Mouse (Mus musculus) frontal cortex, postnatal 14 days (tissue): ENCODE measurements around the gene Rnasek.

Experiments
- DNase-seq, 2 experiments: peaks; one replicate each; pipeline ENCODE4 v3.0.0; 2022; ENCODE audit warnings: low spot score in 2 of 2

Gene Rnasek

DNA sequence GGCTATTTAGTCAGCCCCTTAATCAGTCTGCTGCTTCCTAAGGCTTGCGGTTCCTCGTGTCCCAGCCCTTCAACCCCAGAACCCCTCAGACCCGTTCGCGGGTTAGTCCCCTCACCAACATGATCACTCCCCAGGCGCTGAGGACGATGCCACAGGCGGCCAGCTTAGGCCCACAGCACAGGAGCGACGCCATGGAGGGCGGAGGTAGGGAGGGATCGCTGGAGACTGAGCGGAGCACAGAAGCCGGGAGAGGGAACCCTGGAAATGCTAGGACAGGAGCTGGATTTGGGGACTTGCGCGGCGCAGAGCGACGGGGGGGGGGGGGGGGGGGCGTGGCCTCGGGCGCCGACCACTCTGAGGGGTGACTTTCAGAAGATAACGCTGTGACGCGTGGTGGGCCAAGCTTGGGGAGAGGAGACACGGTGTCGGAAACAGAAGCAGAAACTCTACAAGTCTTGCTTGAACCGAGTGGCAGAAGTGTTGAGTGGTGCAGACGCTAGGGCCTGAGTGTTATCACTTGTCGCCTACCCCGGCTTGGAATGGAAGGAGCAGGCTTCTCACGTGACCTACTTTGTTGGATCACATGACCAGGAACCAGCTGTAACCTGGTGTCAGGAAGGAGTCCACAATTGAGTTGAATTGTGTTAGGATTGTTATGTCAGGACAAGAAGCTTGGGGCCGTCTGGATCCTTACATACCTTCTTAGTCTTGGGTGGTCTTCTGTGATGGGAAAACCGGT, at the start of gene Rnasek, which contains the start of gene Gm21988:
TSS of gene Rnasek (minus strand) at position 302 of the 739 bp plus-strand sequence.
TSS of gene Gm21988 (minus strand) at position 290 of the 739 bp plus-strand sequence.
- peak; percentile 80 to 84 for DNase-seq

DNA sequence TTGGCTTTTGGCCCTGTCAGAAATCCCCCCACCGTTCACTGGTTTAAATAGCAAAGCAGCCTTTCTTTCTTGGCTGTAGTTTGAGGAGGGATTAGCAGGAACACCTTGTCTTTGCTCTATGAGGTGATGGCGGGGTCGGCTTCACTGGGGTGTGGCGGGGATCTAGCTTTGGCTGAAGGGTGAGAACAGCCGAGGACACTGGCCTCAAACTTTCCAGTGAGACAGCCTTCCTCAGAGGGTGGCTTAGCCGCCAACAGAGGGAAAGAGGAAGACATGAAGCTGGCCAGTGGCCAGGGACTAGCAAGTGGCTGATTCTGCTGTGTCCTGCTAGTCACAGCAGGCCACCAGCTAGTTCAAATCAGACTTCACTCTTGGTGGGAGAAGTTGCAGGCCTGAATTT, 49.6 kb upstream of the Rnasek start:
- DNase-seq: peak in 1 of 2 experiments; percentile 19

DNA sequence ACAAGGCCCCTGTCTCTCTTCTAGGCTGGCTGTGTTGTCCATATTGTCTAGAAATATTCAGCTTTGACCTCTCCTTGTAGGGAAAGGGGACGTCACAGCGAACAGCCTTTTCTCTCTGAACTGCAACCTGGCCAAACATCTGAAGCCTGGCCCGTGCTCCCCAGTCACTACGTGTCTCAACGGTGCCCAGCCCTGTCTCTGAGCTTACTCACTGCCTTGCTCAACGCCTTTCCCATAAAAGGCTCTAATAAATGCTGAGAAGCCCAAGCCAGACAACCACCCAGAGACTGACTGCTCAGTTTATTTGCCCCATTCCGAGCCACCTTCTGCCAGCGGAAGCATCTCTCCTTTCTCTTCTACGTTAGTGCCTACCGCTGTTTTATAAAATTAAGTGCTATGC, 48.5 kb upstream of the Rnasek start:
- no peak for DNase-seq

DNA sequence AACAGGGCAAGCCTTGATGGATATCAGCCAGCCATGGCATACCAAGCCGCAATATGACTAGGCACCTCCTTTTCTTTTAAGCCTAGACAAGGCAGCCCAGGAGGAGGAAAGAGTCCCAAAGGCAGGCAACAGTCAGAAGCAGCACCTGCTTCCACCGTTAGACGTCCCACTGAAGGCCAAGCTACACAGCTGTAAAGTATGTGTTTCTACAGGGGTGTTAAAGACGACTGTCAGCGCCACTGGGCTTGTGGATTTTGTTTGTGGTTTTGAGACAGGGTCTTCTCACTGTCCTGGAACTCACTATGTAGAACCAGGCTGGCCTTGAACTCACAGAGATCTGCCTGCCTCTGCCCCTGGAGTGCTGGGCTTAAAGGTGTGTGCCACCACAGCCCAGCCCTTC, 46.0 kb upstream of the Rnasek start:
- DNase-seq: no peak

DNA sequence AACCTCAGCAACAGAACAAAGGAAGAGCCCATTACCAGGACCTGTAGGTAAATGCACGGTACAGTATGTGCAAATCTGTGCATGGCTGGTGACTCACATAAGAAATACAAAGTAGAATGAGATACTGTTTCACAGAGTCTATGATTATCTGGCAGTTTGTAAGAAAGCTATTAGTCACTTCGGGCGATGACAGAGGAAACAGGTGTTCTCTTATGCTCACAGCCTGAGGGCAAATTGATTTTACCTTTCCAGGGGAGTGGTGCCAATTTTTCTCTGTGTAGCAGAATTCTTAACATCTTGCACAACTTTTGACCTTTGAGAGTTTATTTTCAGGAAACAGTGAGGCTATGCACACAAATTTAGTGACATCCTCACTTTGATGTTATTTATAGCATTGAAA, 45.1 kb upstream of the Rnasek start:
- no peak for DNase-seq

GRCm38 (mm10) chr11:70283666-70284065, 44.0 kb upstream of the Rnasek start:
- no peak for DNase-seq

DNA sequence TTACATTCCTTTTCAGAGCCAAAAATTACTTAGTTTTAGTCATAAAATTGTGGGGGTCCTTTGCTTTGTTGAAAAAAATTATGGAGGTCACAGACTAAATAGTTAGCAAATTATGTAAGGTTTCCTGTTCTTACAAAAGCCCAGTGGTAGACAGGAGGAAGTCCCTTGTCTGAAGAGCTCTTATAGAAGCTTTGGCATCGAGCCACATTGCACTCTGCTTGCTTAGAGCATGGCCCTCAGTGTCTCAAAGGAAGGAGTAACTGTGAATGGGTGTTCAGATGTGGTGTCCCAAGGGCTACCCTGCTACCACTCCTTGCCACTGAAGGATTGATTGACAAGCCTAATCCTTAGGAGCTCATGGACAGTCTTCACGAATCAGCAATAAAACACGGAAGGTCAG, 40.8 kb upstream of the Rnasek start:
- no peak for DNase-seq

DNA sequence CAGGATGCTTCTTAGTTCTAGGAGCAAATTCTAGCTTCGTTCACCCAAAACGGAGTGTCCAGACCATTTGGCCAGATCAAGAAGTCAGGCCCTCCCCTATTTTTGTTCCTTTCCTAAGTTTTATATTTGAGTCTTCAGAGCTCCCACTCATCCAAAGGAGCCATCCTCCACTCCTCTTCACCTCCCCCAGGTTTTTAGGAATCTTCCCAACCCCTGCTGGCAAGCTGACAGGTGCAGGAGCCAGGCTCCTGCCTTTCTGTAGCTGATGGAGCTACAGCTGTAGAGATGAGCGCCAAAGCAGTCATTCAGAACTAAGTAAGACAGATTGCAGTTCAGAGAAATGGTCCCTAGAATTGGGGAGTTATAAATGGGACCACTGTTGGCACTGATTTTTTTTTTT, 39.3 kb upstream of the Rnasek start:
- no peak for DNase-seq

- DNase-seq: no peak
Observed at GRCm38 (mm10) chr11:70271641-70272040, 32.0 kb upstream of the Rnasek start.

- no peak for DNase-seq
Observed at GRCm38 (mm10) chr11:70266405-70266804, 26.8 kb upstream of the Rnasek start.

DNA sequence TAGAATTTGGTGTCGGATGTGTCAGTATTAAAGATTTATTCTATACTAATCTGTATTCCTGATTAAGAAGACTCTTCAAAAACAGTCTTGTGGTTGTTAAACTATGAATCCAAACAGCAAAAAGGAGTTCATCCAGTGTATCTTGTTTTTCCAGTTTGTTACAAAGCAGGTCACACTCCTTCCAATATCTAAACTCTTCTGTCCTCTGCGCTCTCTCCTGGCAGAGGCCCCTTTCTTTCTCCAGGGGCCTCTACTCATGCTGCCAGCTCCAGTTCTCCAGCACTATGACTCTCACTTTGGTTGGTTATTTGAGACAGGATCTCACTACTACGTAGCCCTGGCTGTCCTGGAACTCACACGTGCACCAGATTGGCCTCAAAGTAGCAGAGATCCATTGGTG, 26.2 kb upstream of the Rnasek start:
- no peak for DNase-seq

GRCm38 (mm10) chr11:70265252-70265651, 25.6 kb upstream of the Rnasek start:
- no peak for DNase-seq

- DNase-seq: no peak
Observed at GRCm38 (mm10) chr11:70259035-70259434, 19.4 kb upstream of the Rnasek start.

DNA sequence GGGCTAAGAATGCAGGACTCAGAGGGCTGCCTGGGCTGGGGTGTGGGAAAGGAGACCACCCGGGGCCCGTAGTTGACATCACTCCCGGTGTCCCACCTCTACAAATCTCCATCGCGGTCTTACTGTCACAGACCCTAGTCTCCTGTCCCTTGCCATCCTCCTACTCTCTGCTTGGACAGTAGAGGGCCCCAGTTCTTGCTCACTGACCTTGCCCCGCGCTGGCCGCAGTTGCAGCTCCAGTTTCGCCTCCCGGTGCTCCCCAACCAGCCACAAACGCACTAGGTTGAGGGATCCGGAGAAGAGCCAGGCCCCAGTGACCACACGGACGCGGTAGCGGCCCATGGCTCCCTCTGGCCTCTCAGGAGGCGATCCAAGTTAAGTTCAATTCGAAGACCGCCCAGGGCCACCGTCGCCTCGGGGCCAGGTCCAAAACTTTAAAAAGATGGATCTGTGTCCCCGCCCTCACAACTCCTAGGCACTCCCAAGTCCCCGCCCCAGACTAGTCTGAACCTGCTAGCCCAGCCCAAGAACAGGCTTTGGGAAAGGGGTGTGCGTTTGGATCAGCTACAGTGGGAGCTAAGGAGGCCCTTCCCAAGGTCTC, 15.4 kb upstream of the Rnasek start, which contains the start of gene Alox12:
TSS of gene Alox12 (minus strand) at position 423 of the 601 bp plus-strand sequence.
- DNase-seq: no peak

DNA sequence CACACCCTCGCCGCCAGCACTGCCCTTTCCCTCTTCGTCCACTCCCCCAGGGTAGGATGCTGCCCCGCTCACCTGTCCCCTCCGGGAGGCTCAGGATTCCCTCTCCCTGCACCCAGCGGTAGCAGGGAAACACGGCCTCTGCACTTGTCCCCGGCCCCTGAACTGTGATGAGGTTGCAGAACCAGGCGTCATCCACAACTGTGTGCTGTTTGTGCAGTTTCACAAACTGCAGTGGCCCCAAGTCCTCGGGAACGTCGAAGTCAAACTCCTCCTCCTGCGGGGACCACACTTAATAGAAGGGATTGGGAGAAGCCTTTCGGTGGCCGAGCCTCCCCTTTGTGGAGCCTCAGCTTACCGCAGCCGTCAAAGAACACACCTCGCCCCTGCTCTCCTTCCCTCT, 14.7 kb upstream of the Rnasek start:
- DNase-seq: no peak

GRCm38 (mm10) chr11:70251853-70252252, 12.2 kb upstream of the Rnasek start:
- no peak for DNase-seq

DNA sequence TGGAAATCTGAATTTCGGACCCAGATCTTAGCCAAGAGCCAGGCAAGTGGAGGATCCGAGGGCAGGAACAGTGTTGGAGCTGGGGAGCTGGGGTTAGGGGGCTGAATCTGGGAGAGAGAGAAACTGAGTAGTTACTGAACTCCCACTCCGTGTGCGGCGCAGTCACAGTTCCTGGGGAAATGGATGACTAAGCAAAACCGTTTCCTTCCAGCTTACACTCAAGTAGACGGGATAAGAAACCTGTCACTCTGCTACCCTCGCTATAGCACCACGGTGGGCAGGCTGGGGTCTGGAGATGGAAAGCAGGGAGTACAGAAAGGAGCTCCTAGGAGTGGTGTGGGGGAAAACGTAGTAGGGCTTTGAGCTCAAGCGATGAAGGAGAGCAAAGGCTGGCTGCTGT, 10.5 kb upstream of the Rnasek start:
- DNase-seq: no peak

DNA sequence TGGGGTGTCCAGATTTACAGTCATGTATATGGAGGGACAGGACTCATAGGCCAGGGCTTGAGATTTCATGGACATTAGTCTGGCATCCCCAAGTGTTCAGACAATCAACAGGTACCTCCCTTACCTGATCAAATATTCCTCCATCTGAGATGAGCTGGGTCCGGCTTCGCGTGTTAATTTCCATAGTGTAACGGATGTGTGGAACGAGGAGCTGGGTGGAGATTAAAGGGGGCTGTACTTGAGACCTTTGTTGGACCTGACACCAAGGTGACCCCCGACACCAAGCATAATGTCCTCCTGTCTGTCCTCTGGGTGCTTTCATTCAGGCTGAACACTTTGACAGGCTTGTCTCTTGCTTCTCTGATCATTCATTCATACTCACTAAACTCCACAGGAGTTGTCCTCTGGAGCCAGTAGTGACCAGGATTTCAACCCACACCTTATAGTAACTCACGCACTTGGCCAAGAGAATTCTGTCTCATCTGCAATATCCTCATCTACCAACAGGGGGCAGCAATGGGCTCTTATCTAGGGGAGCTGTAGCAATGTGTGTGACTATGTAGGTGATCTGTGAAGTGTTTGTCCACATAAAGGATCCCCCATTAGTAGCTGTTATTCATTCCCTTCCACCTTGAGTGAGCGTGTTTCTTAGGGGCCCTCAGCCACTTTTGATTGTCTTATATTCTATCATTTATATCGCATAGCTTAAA, 7.6 kb upstream of the Rnasek start:
- DNase-seq: no peak

DNA sequence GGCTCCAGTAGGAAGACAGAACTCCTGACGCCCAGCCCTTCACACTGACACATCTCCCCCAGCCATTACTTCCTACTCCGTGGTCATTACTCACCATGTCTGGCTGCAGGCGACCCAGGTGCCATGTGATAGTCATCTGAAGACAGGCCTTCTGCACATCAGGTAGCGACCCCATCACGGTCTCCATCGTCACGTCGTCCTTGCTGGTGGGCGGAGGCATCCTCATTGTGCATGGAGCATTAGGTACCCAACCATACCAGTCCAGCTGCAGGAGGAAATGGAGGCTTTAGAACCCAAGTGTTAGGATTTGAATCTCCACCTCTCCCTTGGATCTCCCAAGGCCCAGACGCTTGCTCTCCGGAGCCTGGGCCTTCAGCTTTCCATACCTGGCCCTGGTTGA, 2.9 kb upstream of the Rnasek start:
- DNase-seq: no peak

GRCm38 (mm10) chr11:70238591-70239440, 826 bp downstream of the Rnasek start:
- no peak for DNase-seq

GRCm38 (mm10) chr11:70237457-70238167, 2.0 kb downstream of the Rnasek start, which contains the start of gene 0610010K14Rik:
Gene 0610010K14Rik, minus strand, starts transcription at chr11:70237914.
- peak; percentile 95 to 96 for DNase-seq
